Mouse (Mus musculus) CD4-positive helper T cell, adult 2 months (primary cell): ENCODE results near the gene Lipc.
A peak's percentile ranks its signal among the peaks of the same experiment; 100 is the strongest.

ENCODE experiments used
- DNase-seq: peaks from one replicate; pipeline ENCODE4 v3.0.0-alpha.2; 2012; ENCODE audit warnings: low read depth, missing footprints, low spot score

The Lipc gene

GRCm38 (mm10) chr9:70824103-70824502, 127.9 kb downstream of the Lipc start:
- DNase-seq, result no peak

DNA sequence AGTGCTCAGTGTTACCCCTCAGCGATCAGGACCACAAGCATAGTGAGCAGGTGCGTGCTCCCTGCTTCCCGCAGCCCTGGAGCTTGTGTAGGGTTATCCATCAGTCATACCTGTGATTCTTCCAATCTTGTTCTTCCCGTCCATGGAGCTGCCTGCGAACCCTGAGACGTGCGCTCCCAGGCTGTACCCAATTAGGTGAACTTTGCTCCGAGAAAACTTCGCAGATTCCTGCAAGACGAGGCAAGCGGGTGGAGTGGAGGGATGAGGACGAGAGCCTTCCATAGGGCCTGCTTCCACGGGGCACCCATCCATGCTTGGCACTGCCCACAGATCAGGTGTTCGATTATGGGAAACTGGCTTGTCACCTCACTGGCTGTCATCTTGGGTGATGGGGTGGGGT, 133.3 kb downstream of the Lipc start:
- no peak for DNase-seq

- no peak for DNase-seq
Measured at GRCm38 (mm10) chr9:70817396-70817795, 134.6 kb downstream of the Lipc start.

DNA sequence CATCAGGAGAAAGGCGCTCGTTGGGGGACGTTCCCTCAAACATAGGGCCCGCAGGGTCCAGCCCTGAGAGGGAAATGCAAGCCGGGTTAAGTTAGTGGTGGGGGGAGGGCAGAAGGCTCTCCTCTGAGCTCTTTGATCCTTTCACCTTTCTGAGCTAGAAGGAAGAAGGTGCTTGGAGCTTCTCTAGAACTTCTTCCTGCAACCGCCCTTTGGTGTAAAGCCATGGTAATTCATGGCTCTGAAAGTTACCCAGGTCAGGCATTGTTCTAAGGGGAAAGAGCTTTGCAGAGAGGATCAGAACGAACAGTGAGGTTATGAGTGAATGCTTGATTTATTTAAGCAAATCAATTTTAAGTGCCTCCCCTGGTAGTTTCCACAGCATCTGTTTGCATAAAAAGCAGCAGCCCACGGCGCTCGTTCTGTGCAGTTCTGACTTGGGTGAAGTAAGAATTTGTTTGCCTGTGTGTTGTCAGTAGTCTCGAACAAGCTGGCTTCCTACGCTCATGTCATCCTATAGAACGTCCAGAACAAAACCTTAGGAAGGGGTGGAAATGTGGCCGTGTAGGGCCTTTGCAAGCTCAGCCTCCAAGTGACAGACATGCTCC, 135.2 kb downstream of the Lipc start:
- no peak for DNase-seq

- no peak for DNase-seq
Measured at GRCm38 (mm10) chr9:70812551-70812950, 139.5 kb downstream of the Lipc start.

- no peak for DNase-seq
Measured at GRCm38 (mm10) chr9:70807714-70808113, 144.3 kb downstream of the Lipc start.

DNA sequence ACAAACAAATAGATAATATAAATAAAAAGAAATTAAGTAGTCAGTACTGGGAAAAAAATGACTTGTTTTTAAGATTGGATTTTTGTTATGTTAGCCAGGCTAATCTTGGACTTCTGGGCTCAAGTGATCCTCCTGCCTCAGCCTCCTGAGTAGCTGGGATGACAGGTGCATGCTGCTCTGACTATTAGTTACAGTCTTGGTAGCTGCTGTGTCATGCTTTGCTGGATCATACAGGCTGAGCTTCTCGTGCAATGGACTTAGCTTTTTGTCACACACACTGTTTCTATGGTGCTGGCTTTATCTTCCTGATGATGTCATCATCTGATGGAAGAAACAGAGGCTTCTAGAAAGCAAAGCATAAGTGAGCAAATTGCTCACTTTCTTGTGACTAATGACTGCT, 146.0 kb downstream of the Lipc start:
- no peak for DNase-seq

GRCm38 (mm10) chr9:70802816-70803215, 149.2 kb downstream of the Lipc start:
- DNase-seq, result no peak

GRCm38 (mm10) chr9:70801761-70802160, 150.3 kb downstream of the Lipc start:
- DNase-seq, result no peak

DNA sequence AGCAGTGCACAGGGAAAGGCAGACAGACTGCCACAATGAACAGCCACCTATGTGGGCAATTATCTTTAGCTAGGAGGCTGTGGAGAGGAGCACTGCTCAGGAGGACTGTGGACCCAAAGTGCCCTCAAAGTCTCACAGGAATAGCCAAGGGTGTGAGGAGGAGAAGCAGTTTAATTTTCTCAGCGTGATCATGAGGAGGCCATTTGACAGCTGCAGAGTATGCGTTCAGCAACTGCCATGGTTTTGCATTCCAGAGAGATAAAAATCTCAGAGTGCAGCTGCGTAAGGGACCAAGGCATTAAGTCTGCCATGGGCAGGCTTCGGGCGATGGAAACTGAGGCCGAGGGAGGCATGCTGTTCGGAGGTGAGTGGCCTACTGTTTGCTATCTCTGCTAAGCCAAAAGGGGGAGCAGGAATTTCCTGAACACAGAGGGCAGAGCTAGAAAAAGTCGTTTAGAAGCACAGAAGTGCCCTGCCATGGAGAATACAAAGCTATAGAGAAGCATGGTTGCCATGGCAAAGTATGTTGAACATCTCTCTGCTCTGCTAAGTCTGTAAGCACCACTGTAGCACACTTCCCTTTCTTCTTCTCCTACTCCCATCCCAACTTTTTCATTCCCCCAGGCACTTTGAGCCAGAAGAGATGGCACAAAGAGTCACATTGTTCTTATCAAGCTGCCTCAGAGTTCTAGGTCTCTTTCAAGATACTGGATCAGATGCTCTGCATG, 151.3 kb downstream of the Lipc start:
- DNase-seq, result no peak

GRCm38 (mm10) chr9:70795439-70795757, 156.6 kb downstream of the Lipc start:
- DNase-seq, result no peak

- no peak for DNase-seq
Measured at GRCm38 (mm10) chr9:70794643-70795438, 157.2 kb downstream of the Lipc start.

DNA sequence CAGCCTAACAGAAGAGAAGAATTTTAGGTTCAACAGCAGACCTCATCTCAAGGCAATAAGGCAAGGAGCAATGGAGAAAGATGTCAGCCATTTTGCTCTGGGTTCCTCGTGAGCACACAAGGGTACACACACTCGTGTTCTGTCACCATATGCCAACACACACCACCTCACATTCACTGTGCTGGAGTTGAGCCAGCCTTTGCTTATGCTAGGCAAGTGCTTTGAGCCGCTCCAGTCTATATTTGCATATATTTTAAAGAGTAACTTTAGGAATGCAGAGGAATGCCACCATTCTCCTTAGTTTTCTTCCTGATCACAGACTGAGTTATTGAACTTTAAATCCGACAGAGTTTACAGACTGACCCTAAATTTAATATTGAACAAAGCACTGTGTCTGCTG, 161.4 kb downstream of the Lipc start:
- no peak for DNase-seq

DNA sequence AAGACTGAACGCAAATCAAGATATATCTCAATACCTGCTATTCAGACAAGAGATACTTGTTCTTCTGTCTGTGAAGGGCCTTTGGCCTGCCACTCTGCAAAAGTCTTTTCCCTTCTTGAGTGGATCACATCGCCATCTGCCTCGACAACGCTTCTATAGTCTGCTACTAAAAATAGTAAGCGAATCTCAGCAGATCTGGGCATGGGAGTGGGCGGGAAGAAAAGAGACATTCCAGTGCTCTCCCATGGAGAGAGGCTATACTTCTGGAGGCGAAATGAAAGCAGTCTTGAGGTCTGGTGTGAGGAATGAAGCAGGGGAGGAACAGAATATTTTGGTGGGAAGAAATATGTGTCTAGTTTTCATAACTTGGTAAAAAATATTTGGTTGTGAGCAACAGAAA, 163.3 kb downstream of the Lipc start:
- DNase-seq, result no peak

DNA sequence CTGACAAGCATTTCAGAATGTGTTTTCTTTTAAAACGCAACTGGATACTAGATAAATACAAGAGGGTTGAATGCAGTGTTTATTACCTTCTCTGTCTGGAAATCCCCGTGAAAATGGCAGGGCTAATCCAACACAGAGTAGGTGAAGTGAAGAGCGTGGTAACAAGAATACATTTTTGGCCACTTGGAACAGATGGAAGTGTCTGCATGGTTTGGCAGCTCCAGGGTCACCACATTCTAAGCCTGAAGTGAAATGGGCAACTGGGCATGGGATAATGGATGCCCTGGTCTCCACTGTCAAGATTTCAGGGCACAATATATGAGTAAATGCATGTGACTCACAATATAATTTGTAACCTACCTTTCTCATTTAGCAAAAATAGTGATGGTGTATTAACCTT, 169.8 kb downstream of the Lipc start:
- no peak for DNase-seq

GRCm38 (mm10) chr9:70775517-70775916, 176.5 kb downstream of the Lipc start:
- DNase-seq, result no peak

DNA sequence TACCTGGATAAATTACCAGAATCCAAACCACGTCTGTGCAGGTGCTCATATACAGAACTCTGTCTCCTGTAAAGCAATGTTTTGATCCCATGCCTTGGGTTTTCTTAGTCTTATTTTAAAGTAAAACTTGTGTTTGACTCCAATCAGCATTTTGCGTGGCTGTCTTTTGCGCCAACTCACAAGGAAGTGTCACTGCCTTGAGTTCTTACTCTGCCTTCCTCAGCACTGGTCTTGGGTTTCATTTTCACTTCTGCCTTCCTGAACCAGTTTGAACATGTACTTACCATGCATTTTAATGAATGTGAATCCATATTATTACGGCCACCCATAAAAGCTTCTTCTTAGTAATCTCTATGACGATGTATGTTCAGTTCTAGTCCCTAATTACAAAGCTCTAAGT, 191.1 kb downstream of the Lipc start:
- peak; percentile 62 for DNase-seq

DNA sequence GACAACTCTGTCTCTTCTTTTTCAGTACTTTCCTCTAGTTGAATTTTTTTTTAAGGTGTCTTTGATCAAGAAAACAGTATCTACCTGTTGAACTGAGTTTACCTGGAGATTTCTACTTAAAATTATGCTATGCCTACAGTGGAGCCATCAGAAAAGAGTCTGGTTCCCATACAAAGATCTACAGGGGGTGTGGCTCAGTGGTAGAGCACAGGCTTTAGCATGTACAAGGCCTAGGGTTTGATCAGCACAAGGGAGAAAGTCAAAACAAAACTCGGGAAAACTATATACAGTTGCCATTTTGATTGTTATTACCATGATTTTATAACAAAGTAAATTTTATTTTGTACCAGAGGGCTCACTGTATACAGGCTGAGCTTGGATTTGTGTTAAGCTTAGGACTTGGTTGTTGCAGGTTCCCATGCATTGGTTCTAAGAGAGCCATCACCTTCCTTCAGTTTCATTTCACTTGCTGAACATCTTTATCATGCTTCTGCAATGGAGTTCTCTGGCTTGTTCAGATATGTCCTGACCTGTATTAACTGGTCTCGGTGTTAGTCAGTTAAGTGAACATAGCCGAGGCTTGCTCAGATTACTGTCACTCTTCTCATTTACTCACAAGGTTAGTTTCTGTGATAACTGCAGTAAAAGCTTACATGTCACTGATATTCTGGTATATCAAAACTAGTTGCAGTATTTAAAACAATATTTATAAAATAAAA, 200.4 kb downstream of the Lipc start:
- no peak for DNase-seq
